Mouse (Mus musculus): ENCODE data around the gene Capg.

DNA sequence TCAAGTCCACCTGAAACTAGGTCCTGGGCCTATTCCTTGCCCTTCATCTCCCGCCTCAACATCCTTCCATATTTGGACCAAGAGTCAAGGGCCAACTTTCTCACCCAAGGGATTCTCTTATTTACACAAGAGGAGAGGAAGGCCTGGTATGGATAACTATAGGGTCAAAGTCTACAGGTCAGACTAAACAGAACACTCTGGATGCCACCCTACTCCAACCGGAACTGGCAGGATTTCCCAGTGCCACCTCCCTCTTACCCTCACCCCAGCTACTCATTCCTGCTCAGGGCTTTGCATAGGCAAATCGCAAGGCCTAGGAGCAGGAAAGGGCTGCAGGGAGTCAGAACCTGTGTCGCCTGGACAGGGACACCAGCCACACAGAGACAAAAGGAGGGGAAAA is 21.0 kb upstream of the Capg start:
- TF ChIP-seq POLR2A (IDR thresholded peaks at IDR 0.05; ENCODE audit: insufficient read length, low read depth) (no peak), TCF3 (IDR thresholded peaks at IDR 0.05; ENCODE audit: insufficient read length, low read depth) (no peak), CEBPB (IDR thresholded peaks at IDR 0.05; ENCODE audit: insufficient read depth, poor library complexity, severe bottlenecking) (no peak), TCF12 (IDR thresholded peaks at IDR 0.05; ENCODE audit: insufficient read depth, poor library complexity, severe bottlenecking) (no peak), MYOG (IDR thresholded peaks at IDR 0.05; ENCODE audit: control insufficient read depth in 1 of 3, insufficient read depth in 1 of 3, insufficient read length in 2 of 3, low read depth in 2 of 3) (no peak), SRF (IDR thresholded peaks at IDR 0.05; ENCODE audit: control insufficient read depth, insufficient read length, low read depth) (no peak)

Data from myocyte (in vitro differentiated cells).